8 mouse cellular contexts compared by ENCODE assay signal in the genomic region with DNA sequence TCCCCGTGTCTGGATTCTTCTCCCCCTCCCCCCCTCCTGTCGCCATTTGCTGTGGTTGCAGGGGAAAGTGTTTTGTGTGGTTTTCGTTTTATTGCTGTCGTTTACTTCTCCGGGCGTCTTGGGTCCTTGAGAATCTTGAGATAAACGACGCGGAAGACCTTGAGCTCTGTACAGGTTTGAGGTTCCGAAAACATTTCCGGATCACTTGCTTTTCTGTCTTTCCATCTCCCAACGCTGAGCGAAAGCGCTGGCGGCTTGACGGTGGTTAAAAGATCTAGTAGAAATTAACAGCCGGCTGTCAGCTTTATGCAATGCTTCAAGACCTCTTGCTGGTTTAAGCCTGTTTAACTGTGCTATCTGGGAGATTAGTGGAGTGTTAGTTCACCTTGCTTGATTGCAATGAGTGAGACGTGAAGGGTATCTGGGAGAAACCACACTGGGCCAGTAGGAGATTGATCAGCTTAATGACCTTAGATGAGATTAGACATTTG. TPM values are rescaled to one million over a fixed set of nuclear protein-coding genes. Genes with fewer than 3 reads are reported as not detected.
DNase-seq lines count a peak whose midpoint lies in the region; ATAC-seq and TF ChIP-seq lines count a peak whose summit lies in the region.
"Had no signal": no experiment of that assay in that cellular context is flagged by ENCODE, and none has a peak within 500 bp of the region (broad histone marks: within the 10 kb centered on the region; RNA-seq: fewer than 3 reads in every experiment).

No protein-coding gene starts in this region.

- H3K36me3 ChIP-seq in spleen, adult 2 months (ENCODE audit: control insufficient read depth, insufficient read depth, low read length), result no peaks in the 10 kb centered on the region; the same call in 1 of the 2 replicates
- no peaks in the 10 kb centered on the region for H3K36me3 ChIP-seq in forebrain, postnatal 0 days (ENCODE audit: insufficient read depth)

- peak overlapping the region; percentile 99 for H3K4me3 ChIP-seq in spleen, adult 2 months (ENCODE audit: extremely low read depth, insufficient read depth, insufficient read length)
- H3K4me3 ChIP-seq in bone marrow macrophage, adult 2 months (ENCODE audit: insufficient read depth, low read length), result peak overlapping the region; percentile 96
- H3K4me3 ChIP-seq in forebrain, postnatal 0 days (ENCODE audit: low read depth, low read length), result peak overlapping the region; percentile 98

- TF ChIP-seq POLR2A in spleen, adult 2 months (IDR thresholded peaks at IDR 0.05; ENCODE audit: low read depth, low read length), result no peak
- TF ChIP-seq POLR2A in bone marrow macrophage, adult 2 months (IDR thresholded peaks at IDR 0.05; ENCODE audit: borderline replicate concordance, low read depth, low read length), result no peak

- under 1% methylated on average over 18 of the region's 18 CpGs for WGBS in spleen, adult 2 months
- under 1% methylated on average over 18 of the region's 18 CpGs for WGBS in forebrain, postnatal 0 days

- H3K9ac ChIP-seq in forebrain, postnatal 0 days, result peak overlapping the region; percentile 100

- ATAC-seq in forebrain, postnatal 0 days, result peak; percentile 36; the same call in 1 of the 2 replicates

- peak overlapping the region; percentile 63 for H3K4me2 ChIP-seq in forebrain, postnatal 0 days (ENCODE audit: low read depth)

- TF ChIP-seq CTCF in spleen, adult 2 months (IDR thresholded peaks at IDR 0.05; ENCODE audit: extremely low read depth, insufficient read depth, insufficient read length, insufficient replicate concordance), result no peak
- TF ChIP-seq CTCF in bone marrow macrophage, adult 2 months (IDR thresholded peaks at IDR 0.05; ENCODE audit: low read depth, low read length), result no peak
- TF ChIP-seq CTCF in forebrain, postnatal 0 days (IDR thresholded peaks at IDR 0.05; ENCODE audit: low read depth), result no peak

- peak in 1 of 2 experiments; percentile 18 for DNase-seq in spleen, adult 2 months (ENCODE audit: low read depth in 1 of 2, low spot score in 2 of 2)
- no peak for DNase-seq in spleen, adult 12 weeks (ENCODE audit: low spot score)
- peak; percentile 64 for DNase-seq in forebrain, postnatal 0 days
- peak; percentile 33 for DNase-seq in kidney, postnatal 10 days
- DNase-seq in lung, postnatal 36 days, result peak; percentile 23
- DNase-seq in telencephalon, adult 2 months (ENCODE audit: low read depth, low spot score), result peak; percentile 16

- no peaks in the 10 kb centered on the region for H3K27me3 ChIP-seq in spleen, adult 2 months (ENCODE audit: control insufficient read depth, insufficient read depth, low read length)
- H3K27me3 ChIP-seq in forebrain, postnatal 0 days (ENCODE audit: insufficient read depth, low read length), result no peaks in the 10 kb centered on the region

- peak overlapping the region; percentile 83 for H3K27ac ChIP-seq in spleen, adult 2 months (ENCODE audit: insufficient read depth, low read length)
- H3K27ac ChIP-seq in bone marrow macrophage, adult 2 months (ENCODE audit: insufficient read depth, low read depth, low read length), result peak overlapping the region; percentile 68
- peak overlapping the region; percentile 93 for H3K27ac ChIP-seq in forebrain, postnatal 0 days (ENCODE audit: low read depth, low read length)

- H3K4me1 ChIP-seq in spleen, adult 2 months (ENCODE audit: control insufficient read depth, insufficient read depth, insufficient read length), result peaks cover 4% of the 10 kb centered on the region; the same call in 1 of the 2 replicates
- H3K4me1 ChIP-seq in bone marrow macrophage, adult 2 months (ENCODE audit: control insufficient read depth, insufficient read depth, low read length), result peaks cover 5% of the 10 kb centered on the region; the same call in 1 of the 2 replicates
- peaks cover 20% of the 10 kb centered on the region for H3K4me1 ChIP-seq in forebrain, postnatal 0 days (ENCODE audit: insufficient read depth)

- no peaks in the 10 kb centered on the region for H3K9me3 ChIP-seq in forebrain, postnatal 0 days (ENCODE audit: low read length)

RNA-seq across cellular contexts. Expression of a gene that starts 0.6 kb away (rescaled TPM):
- 1.6 and 1.8 TPM in 2 replicates for polyA plus RNA-seq in spleen, adult 2 months (2012; rRNA removed)
- polyA plus RNA-seq in bone marrow macrophage, adult 2 months (2012; ENCODE audit: insufficient read depth, insufficient read length, missing spikeins), result 10.5 and 12.0 TPM in 2 replicates
- total RNA-seq in forebrain, postnatal 0 days (2014; rRNA removed), result 45.3 and 59.6 TPM in 2 replicates
- 8.4 and 11.2 TPM in 2 replicates for polyA plus RNA-seq in forebrain, postnatal 0 days (2015; fragmentation: Nextera tagmentation; extraction: Ambion mirVana)

RNA-seq across cellular contexts. Expression of a gene that starts 31.2 kb away (rescaled TPM):
- polyA plus RNA-seq in spleen, adult 2 months (2012; rRNA removed), result 3.3 and 3.7 TPM in 2 replicates
- 14.0 and 15.0 TPM in 2 replicates for polyA plus RNA-seq in bone marrow macrophage, adult 2 months (2012; ENCODE audit: insufficient read depth, insufficient read length, missing spikeins)
- total RNA-seq in forebrain, postnatal 0 days (2014; rRNA removed), result 27.9 and 32.9 TPM in 2 replicates
- polyA plus RNA-seq in forebrain, postnatal 0 days (2015; fragmentation: Nextera tagmentation; extraction: Ambion mirVana), result 60.4 TPM in 2 replicates

RNA-seq across cellular contexts. Expression of a gene that starts 32.5 kb away (rescaled TPM):
- polyA plus RNA-seq in spleen, adult 2 months (2012; rRNA removed), result not detected in 2 replicates
- polyA plus RNA-seq in bone marrow macrophage, adult 2 months (2012; ENCODE audit: insufficient read depth, insufficient read length, missing spikeins), result not detected in 2 replicates
- total RNA-seq in forebrain, postnatal 0 days (2014; rRNA removed), result not detected in 2 replicates
- polyA plus RNA-seq in forebrain, postnatal 0 days (2015; fragmentation: Nextera tagmentation; extraction: Ambion mirVana), result not detected in 2 replicates
- polyA plus RNA-seq: large intestine, adult 2 months had no signal
